Mouse (Mus musculus): ENCODE data around the gene Tbx1.

DNA sequence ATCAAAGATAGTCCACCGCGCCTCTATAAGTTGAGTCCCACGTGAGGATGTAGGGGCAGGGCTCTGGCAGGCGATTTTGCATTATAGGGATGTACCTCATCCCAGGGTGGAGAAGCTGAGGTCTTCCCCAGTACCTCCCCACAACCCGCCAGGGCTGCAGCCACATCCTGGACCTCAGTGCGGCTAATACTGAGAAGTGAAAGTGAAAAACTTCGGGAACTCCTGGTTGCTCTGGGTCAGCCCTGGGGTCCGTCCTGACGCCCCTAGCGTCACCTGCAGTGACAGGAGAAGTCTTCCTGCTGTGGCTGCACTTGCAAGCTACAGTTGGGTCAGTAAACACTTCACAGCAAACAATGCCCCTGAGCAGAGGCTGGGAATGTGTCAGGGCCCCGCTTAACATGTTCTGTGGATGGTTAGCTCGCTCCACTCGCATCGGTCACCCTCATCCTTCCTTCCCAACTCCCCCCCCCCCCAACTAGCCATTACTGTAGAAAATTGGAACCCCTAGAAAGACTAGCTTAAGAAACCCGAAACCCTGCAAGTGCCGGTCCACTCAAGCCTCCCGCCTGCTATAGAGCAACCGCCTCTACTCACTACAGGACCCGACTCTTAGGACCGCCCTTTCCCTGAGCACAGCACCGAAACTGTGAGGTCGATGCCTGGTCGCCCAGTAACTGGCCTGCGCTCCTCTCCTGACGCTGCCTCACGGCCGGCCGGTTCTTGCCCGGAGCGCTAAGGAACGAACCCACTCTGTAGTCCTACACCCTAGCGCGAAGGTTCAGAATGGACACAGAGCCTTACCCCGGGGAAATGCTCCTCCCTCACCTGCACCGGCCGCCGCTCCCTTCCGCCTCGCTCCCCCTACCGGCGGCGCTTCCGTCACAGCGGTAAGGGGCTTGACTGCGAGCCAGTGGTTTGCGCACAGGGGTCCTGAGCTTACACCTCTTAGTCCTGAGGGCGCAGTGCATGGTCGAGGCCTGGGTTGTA is at the start of gene Tbx1:
- no peak for TF ChIP-seq CTCF (conservative IDR thresholded peaks at IDR 0.05; ENCODE audit: low read length)
- no peak for TF ChIP-seq POU5F1 (IDR thresholded peaks at IDR 0.05; ENCODE audit: borderline replicate concordance, low read length)
- no peak for TF ChIP-seq NANOG (IDR thresholded peaks at IDR 0.05; ENCODE audit: borderline replicate concordance, low read length)

All from E14TG2a.4 (cell line).